Mouse (Mus musculus) gastrocnemius, postnatal 10 days (tissue): ENCODE measurements around the gene Xrra1. TPM values are rescaled to one million over a fixed set of nuclear protein-coding genes. Genes with fewer than 3 reads are reported as not detected.
"Not testable (repeated sequence)": the region's sequence is repeated elsewhere in the genome, so short reads cannot be mapped to it uniquely, and the experiment has no call there.

Experiments
- DNase-seq: peaks from one replicate; pipeline ENCODE4 v3.0.0; 2021; ENCODE audit warnings: mixed read lengths
- total RNA-seq, 2 experiments: library from RNA; stranded (reverse); gene quantifications; 2 replicates each; pipeline ENCODE4 v1.2.3; 2021

The Xrra1 gene
- total RNA-seq, 2 experiments from 2014 or later: 1.3 TPM

- no peak for DNase-seq
Observed at GRCm38 (mm10) chr7:99954212-99954611, 95.3 kb downstream of the Xrra1 start.

GRCm38 (mm10) chr7:99956095-99956494 lies 97.2 kb downstream of the Xrra1 start:
- no peak for DNase-seq

- DNase-seq: no peak
Observed at GRCm38 (mm10) chr7:99957226-99957965, 98.5 kb downstream of the Xrra1 start.

DNA sequence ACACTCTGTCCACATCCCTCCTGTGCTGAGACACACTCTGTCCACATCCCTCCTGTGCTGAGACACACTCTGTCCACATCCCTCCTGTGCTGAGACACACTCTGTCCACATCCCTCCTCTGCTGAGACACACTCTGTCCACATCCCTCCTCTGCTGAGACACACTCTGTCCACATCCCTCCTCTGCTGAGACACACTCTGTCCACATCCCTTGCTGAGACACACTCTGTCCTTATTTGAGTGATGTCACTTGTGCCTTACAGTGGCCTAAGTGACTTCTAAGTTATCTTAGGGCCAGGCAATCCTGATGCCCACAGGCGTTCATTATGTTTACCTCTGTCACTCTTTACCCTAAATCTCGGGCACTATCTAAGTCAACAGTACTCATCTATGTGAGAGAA lies 101.7 kb downstream of the Xrra1 start:
- not testable (repeated sequence) for DNase-seq

GRCm38 (mm10) chr7:99961518-99961917 lies 102.6 kb downstream of the Xrra1 start:
- DNase-seq: no peak

- no peak for DNase-seq
Observed at GRCm38 (mm10) chr7:99962536-99963236, 103.8 kb downstream of the Xrra1 start.

DNA sequence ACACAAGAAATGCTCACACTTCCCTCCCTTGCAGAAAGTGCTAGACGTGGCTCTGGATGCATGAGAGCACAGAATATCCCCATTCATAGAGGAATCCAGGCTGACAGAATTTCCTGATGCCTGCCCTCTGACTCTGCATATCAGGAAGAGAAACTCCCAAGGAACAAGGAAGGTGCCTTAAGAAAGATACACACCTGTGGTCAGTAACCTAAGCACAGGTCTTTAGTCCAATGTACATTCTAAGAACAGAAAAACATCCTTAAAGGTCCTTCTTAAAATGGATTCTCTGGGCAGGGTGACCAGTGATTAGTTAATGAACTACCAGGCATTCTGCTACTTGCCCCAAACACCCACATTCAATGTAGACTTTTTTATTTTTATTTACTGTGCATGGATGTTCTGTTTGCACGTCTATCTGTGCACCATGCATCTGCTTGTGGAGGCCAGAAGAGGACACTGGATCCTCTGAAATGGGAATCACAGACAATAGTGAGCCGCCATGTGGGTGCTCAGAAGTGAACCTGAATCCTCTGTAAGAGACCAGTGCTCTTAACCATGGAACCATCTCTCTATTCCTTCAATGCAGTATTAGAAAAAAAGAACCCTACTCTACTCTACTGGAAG lies 104.4 kb downstream of the Xrra1 start:
- DNase-seq: no peak

GRCm38 (mm10) chr7:99965020-99965841 lies 106.3 kb downstream of the Xrra1 start:
- DNase-seq: no peak

- no peak for DNase-seq
Observed at GRCm38 (mm10) chr7:99966011-99966721, 107.2 kb downstream of the Xrra1 start.

Other genes starting within 250 kb of the Xrra1 start
- gene Tpbgl, start 232.0 kb upstream of the Xrra1 start, total RNA-seq: 10 to 100 TPM; 36.4 to 42.1 TPM
- gene Slco2b1, start 147.8 kb upstream of the Xrra1 start, total RNA-seq: 1 to 10 TPM; 8.8 to 9.8 TPM
- not detected for gene Olfr520, start 128.8 kb upstream of the Xrra1 start, total RNA-seq
- not detected for gene Olfr521, start 95.6 kb upstream of the Xrra1 start, total RNA-seq
- 1 to 10 TPM; 2.6 to 3.2 TPM for gene Neu3, start 30.7 kb upstream of the Xrra1 start, total RNA-seq
- gene Spcs2, start 4.3 kb downstream of the Xrra1 start, total RNA-seq: 10 to 100 TPM; 55.7 to 62.1 TPM
- gene Rnf169, start 121.3 kb downstream of the Xrra1 start, total RNA-seq: 10 to 100 TPM in 1 of 2 experiments, 1 to 10 TPM in 1; 9.2 to 10.5 TPM
- 1 to 10 TPM; 2.5 to 3.3 TPM for gene Chrdl2, start 147.1 kb downstream of the Xrra1 start, total RNA-seq